Mouse (Mus musculus): Measurements from ENCODE around the gene Siglec1. TPM values are rescaled to one million over a fixed set of nuclear protein-coding genes. Genes with fewer than 3 reads are reported as not detected.

Gene Siglec1
- 0.06 and 0.09 TPM in 2 replicates for polyA plus RNA-seq (2016; fragmentation: Nextera tagmentation; extraction: Ambion mirVana)

DNA sequence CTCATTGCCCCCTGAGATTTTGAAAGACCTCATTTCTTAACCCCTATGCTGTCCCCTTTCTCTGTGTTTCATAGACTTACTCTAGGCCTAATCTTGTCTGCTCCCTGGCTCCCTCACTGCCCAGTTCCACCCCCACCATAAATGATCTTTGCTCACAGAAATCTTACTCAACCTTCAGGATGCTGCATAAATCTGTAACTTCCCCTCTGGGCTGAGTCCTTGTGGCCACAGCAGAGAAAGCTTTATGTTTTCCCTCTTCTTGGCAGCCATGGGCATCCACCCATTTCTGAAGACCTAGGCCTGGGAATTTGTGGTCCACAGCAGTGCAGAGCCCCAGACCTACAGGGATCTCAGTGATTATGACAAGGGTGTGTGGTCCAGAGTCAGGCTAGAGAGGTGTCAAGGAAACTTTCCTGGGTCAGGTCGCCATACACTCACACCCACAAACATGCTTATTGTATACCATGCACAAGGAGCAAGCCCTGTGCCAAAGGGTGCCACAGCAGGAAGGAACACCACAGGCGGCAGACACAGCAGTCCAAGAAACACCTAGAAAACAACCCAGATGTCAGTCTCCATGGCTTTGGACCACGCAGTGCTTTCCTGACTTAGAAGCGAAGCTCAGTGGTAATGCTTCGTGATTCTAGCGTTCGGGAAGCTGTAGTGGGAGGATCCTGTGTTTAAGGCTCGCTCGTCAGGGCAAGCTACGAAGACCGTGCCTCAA, at the start of gene Siglec1:
Gene Siglec1 (minus strand): TSS at position 99 of the 724 bp plus-strand sequence.
- Histone ChIP-seq H3K4me3 (replicated peaks) (no peak within 1 kb of the TSS), H3K27ac (no peak within 1 kb of the TSS), H3K4me2 (no peak within 1 kb of the TSS), H3K4me1 (no peaks in the 10 kb centered on the region), H3K27me3 (no peaks in the 10 kb centered on the region), H3K36me3 (replicated peaks) (no peaks in the 10 kb centered on the region), H3K9me3 (no peaks in the 10 kb centered on the region), H3K9ac (no peak within 1 kb of the TSS)
- WGBS: 84% methylated on average over 11 of the region's 11 CpGs
- ATAC-seq (ENCODE audit: low FRiP score): no peak

DNA sequence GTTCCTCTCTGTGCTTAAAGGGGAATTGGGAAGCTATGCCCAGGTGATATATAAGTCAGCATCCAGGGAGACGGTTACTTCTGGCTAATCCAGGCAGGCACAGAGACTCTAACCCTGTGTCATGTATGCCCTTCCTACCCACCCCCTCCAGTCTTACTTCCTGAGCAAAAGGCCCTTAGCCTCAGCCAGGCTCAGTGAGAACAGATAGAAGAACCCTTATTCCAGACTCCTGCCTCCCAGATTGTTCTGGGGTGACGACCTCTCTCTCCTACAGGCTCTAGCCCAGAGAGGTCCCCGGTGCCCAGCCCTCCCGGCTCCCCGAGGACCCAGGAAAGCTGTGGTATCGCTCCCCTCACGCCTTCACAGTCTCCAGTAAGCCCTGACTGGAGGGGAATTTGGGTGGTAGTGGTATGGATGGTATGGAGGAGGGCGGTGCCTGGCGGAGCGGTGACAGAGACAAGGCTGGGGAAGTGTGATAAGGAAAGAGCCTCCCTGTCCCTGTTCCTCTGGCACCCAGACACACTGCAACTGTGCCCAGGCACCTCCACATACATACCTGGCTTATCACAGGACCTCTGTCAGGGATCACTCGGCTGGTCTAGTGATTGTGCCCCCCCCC, 49.1 kb upstream of the Siglec1 start:
- 89% methylated on average over 11 of the region's 11 CpGs for WGBS
- Histone ChIP-seq H3K27me3 (no peaks in the 10 kb centered on the region), H3K9ac (no peak overlapping the region), H3K4me2 (no peak overlapping the region), H3K36me3 (replicated peaks) (no peaks in the 10 kb centered on the region), H3K4me1 (no peaks in the 10 kb centered on the region), H3K4me3 (replicated peaks) (no peak overlapping the region), H3K27ac (no peak overlapping the region), H3K9me3 (no peaks in the 10 kb centered on the region)
- no peak for ATAC-seq (ENCODE audit: low FRiP score)

DNA sequence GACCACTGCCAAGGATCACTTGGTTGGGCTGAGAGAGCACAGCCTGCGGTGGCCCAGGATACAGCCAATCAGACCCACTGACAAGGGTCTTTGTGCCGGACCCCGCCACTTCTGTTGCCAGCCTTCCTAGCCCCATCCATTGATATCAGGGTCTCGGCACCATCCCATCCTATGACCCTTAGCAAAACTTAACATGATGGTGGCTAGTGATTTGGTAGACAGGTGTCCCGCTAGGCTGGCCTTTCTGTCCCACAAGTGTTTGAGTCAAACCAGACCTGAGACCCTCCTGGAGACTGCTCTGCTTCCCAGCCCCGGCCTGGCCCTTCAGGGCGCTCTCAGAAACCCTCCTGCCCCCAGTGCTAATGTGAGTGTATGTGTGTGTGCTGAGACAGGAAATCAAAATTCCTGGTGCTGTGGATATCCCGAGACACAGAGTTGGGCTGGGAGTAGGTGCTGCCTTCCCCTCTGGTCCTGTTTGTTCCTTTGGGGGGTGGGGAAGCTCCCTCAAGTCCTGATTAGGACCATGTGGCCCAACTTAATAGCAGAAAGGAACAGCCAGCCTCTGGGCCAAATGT, 48.3 kb upstream of the Siglec1 start:
- ATAC-seq (ENCODE audit: low FRiP score): no peak
- Histone ChIP-seq H3K27ac (no peak overlapping the region), H3K4me3 (replicated peaks) (no peak overlapping the region), H3K36me3 (replicated peaks) (no peaks in the 10 kb centered on the region), H3K4me2 (no peak overlapping the region), H3K9ac (no peak overlapping the region), H3K27me3 (no peaks in the 10 kb centered on the region), H3K9me3 (no peaks in the 10 kb centered on the region), H3K4me1 (no peaks in the 10 kb centered on the region)
- WGBS: 85% methylated on average over 8 of the region's 8 CpGs

DNA sequence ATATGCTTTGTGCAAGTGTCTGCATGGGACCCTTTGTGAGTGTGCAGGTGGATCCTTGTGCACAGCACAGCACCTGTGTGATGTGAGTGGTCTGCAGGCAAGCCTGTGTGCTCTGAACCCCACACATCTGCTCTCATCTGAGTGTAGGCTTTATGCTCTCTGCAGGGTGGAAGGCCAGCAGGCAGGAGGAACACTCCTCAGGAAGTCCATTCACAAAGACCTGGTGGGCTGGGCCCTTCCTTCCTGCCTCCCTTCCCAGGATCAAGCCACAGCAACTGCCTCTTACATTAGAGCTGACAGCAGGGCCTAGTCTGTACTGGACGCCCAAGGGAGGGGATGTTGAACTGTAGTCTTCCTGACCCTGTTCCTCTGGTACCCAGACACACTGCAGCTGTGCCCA, 47.8 kb upstream of the Siglec1 start:
- H3K4me1 ChIP-seq: no peaks in the 10 kb centered on the region
- no peak overlapping the region for H3K9ac ChIP-seq
- no peaks in the 10 kb centered on the region for H3K36me3 ChIP-seq (replicated peaks)
- WGBS: 50% methylated on average over 1 of the region's 1 CpGs
- H3K27me3 ChIP-seq: no peaks in the 10 kb centered on the region
- H3K27ac ChIP-seq: no peak overlapping the region
- H3K9me3 ChIP-seq: no peaks in the 10 kb centered on the region
- ATAC-seq (ENCODE audit: low FRiP score): no peak
- H3K4me3 ChIP-seq (replicated peaks): no peak overlapping the region
- H3K4me2 ChIP-seq: no peak overlapping the region

DNA sequence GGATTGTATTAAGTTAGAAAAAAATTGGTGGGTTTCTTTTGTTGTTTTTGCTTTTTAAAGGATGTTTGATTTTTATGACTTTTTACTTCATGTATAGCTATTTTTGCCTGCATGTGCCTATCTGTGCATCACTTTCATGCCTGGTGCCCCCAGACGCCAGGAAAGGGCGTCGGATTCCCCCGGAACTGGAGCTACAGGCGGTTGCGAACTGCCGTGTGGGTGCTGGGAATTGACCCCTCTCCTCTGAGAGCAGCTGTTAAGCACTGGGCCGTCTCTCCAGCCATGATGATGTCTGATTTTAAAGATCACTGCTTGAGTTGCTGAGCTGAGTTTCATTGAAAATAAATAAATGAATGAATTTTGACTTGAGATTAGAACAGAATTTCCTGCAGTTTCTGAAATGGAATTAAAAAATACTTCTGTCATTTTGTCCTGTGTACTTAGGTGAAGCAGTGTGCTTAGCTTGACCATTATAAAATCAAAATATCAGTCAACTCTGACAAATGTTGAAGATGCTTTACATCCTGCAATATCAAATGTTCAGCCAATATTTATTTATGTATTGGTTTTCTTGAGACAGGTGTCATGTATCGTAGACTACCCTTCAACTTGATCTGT, 46.5 kb upstream of the Siglec1 start, which contains the start of gene Gm11037:
Gene Gm11037 (plus strand): TSS at position 568 of the 618 bp plus-strand sequence.
- Histone ChIP-seq H3K9me3 (no peaks in the 10 kb centered on the region), H3K36me3 (replicated peaks) (no peaks in the 10 kb centered on the region), H3K9ac (no peak within 1 kb of the TSS), H3K4me1 (no peaks in the 10 kb centered on the region), H3K27ac (no peak within 1 kb of the TSS), H3K27me3 (0 out of 2 replicates have a peak, but pooled peaks cover 3% of the 10 kb centered on the region), H3K4me2 (no peak within 1 kb of the TSS), H3K4me3 (replicated peaks) (no peak within 1 kb of the TSS)
- 94% methylated on average over 9 of the region's 9 CpGs for WGBS
- ATAC-seq (ENCODE audit: low FRiP score): no peak

DNA sequence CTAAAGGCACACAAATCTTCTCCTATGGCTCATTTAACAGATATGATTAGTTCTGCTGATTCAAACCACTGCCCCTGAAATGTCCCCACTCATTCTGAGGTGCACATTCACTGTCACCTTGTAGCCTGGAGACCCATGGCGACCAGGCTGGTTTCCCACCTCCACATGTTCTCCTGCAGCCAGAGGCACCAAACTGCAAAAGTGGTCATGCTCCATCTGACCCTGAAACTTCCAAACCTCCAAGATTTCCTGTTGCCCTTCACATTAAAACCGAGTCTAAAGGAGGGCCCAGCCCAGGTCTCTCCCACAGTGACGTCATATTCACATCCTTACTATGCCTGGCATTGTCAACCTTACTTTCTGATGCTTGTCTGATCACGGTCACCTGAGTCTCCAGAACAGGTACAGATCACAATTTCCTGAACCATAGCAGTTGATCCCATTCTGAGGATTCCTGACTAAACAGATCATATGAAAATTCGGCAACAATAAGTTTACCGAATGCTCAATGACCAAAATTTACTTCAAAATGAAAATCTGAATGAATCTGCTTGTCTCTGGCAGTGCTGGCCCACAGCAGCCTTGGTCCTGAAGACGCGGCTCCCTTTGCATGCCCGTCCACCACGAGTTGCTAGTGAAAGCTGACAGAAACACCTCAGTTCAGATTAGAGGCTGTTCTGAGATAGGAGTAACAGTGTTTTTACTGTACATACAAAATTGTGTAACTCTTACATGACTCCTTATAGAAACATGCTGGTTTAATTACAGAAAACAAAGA, 45.7 kb upstream of the Siglec1 start:
- H3K4me3 ChIP-seq (replicated peaks): no peak overlapping the region
- ATAC-seq (ENCODE audit: low FRiP score): no peak
- 88% methylated on average over 10 of the region's 10 CpGs for WGBS
- H3K9ac ChIP-seq: no peak overlapping the region
- H3K4me2 ChIP-seq: no peak overlapping the region
- H3K9me3 ChIP-seq: no peaks in the 10 kb centered on the region
- peaks cover 7% of the 10 kb centered on the region for H3K4me1 ChIP-seq
- H3K27me3 ChIP-seq: 0 out of 2 replicates have a peak, but pooled peaks cover 10% of the 10 kb centered on the region
- H3K36me3 ChIP-seq (replicated peaks): no peaks in the 10 kb centered on the region
- H3K27ac ChIP-seq: no peak overlapping the region

DNA sequence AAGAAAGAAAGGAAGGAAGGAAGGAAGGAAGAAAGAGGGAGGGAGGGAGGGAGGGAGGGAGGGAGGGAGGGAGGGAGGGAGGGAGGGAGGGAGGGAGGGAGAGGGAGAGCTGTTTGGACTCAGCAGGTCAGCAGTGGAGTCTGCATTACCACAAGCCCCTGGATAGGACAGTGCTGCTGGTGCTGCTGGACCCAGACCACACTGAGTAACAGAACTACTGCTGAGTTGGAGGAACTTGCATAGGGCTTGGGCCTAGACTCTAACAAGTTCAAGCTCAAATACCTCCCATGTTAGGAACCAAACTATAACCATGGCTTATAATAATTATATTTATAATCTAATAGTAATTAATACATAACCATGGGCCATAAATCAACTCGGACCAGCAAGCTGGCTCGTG, 44.3 kb upstream of the Siglec1 start:
- ATAC-seq (ENCODE audit: low FRiP score): no peak
- Histone ChIP-seq H3K27ac (no peak overlapping the region), H3K4me2 (no peak overlapping the region), H3K36me3 (replicated peaks) (no peaks in the 10 kb centered on the region), H3K9me3 (no peaks in the 10 kb centered on the region), H3K4me3 (replicated peaks) (no peak overlapping the region), H3K9ac (no peak overlapping the region), H3K4me1 (peaks cover 18% of the 10 kb centered on the region), H3K27me3 (0 out of 2 replicates have a peak, but pooled peaks cover 15% of the 10 kb centered on the region)
- WGBS: 94% methylated on average over 2 of the region's 2 CpGs

DNA sequence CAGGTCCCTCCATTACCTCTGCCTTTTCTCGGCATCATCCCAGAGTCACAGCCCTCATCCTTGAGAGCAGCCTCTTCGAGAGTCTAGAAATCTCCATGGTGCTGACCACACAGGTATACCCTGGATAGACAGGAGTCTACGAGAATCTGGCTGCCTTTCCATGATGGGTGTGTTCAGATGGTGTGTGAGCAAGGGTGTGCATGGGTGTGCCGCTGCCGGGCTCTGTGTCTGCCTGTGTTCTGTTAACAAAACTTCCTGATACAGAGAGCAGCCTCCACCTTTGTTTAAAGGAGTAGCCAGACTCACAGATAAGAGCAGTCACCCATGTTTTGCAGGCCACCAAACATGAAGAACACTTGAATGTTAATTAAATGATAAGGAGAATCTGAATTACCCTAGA, 43.3 kb upstream of the Siglec1 start:
- 88% methylated on average over 5 of the region's 5 CpGs for whole genome bisulfite sequencing
- no peak overlapping the region for H3K4me2 ChIP-seq
- no peaks in the 10 kb centered on the region for H3K36me3 ChIP-seq (replicated peaks)
- no peak overlapping the region for H3K9ac ChIP-seq
- no peak overlapping the region for H3K27ac ChIP-seq
- no peak for ATAC-seq (ENCODE audit: low FRiP score)
- no peaks in the 10 kb centered on the region for H3K9me3 ChIP-seq
- H3K4me3 ChIP-seq (replicated peaks): no peak overlapping the region
- H3K27me3 ChIP-seq: 0 out of 2 replicates have a peak, but pooled peaks cover 20% of the 10 kb centered on the region
- peaks cover 18% of the 10 kb centered on the region for H3K4me1 ChIP-seq

DNA sequence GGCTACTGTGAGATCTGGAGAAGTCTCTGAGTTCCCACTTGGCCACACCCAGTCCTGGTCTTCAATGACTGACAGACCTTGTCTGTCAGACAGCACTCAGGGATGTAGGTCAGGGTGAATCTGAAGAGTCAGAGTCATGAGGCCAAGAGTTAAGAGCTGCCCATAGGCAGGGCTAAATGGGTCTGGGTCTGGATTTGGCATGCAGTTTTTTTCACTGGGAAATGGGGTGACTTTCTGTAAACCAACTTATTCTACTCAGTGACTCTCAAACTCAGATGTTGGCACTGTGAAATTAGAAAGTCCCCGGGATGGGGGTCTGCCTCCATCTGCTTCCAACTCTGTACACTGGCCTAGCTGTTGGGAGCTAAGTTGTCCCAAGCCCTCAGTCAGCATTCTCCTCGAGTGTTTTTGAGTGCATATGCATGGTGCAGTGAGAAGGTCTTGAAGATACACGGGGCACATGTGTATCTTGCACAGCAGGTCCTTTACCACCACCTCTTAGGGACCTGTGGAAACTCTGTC, 42.1 kb upstream of the Siglec1 start:
- Histone ChIP-seq H3K4me3 (replicated peaks) (no peak overlapping the region), H3K4me2 (peak overlapping the region; percentile 90; the same call in 1 of the 2 replicates), H3K27ac (no peak overlapping the region), H3K4me1 (peaks cover 18% of the 10 kb centered on the region), H3K9me3 (no peaks in the 10 kb centered on the region), H3K9ac (no peak overlapping the region), H3K36me3 (replicated peaks) (no peaks in the 10 kb centered on the region), H3K27me3 (0 out of 2 replicates have a peak, but pooled peaks cover 20% of the 10 kb centered on the region)
- 79% methylated on average over 3 of the region's 3 CpGs for WGBS
- ATAC-seq (ENCODE audit: low FRiP score): no peak

DNA sequence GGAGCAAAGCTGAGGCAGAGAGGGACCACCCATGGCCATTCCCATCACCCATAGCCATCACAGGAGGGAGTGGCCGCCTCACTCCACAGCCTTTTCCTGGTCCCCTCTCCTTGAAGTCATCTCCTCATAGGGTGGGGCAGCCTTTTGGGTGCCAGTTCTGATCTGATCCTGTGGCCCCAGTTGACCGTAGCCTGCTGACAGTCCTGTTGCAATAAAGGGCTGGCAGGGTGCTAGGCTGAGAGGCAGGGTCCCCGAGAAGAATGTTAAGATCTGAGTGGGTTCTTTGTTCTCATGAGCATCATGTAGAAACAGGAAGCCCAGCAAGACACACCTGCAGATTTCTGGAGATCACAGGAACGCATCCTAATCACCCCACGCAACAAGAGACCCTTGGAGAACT, 41.6 kb upstream of the Siglec1 start:
- peak overlapping the region; percentile 90 for H3K4me2 ChIP-seq
- no peak overlapping the region for H3K9ac ChIP-seq
- peaks cover 18% of the 10 kb centered on the region for H3K4me1 ChIP-seq
- H3K27ac ChIP-seq: no peak overlapping the region
- ATAC-seq (ENCODE audit: low FRiP score): no peak
- WGBS: 95% methylated on average over 5 of the region's 5 CpGs
- H3K36me3 ChIP-seq (replicated peaks): no peaks in the 10 kb centered on the region
- H3K4me3 ChIP-seq (replicated peaks): no peak overlapping the region
- 0 out of 2 replicates have a peak, but pooled peaks cover 20% of the 10 kb centered on the region for H3K27me3 ChIP-seq
- no peaks in the 10 kb centered on the region for H3K9me3 ChIP-seq

DNA sequence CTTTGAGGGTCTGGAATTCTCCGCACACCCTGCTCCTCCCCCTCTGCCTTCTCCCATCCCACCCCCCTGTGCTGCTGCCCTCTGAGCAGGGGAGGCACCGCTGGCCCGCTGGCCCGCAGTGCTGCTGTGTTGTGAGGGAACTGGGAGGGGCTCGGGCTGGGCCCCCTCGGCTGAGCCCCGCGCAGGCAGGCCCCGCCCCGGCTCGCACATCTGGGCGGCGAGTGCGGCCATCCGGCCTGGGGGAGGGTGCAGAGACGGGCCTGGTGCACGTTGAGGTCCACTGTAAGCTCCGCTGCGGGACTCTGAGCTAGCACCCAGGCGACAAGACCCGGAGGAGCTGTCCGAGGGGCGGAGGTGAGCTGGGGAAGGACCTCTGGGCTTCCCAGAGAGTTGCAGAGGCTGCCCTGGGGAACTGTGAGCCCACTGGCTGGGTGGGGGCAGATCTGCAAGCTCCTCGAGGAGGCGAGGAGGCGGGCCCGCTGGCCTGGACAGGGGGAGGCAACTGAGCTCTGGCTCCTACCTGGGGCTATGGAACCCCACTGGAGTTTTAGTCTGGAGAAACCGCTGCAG, 40.7 kb upstream of the Siglec1 start, which contains the start of gene Hspa12b:
Gene Hspa12b (plus strand): TSS at position 120 of the 570 bp plus-strand sequence.
- peak; percentile 89 for ATAC-seq (ENCODE audit: low FRiP score)
- H3K9me3 ChIP-seq: no peaks in the 10 kb centered on the region
- H3K4me3 ChIP-seq (replicated peaks): peak within 1 kb of the TSS; percentile 45
- peak within 1 kb of the TSS; percentile 90 for H3K4me2 ChIP-seq
- H3K36me3 ChIP-seq (replicated peaks): no peaks in the 10 kb centered on the region
- peak within 1 kb of the TSS; percentile 3; the same call in 1 of the 2 replicates for H3K27ac ChIP-seq
- peaks cover 18% of the 10 kb centered on the region for H3K4me1 ChIP-seq
- WGBS: 2% methylated on average over 28 of the region's 28 CpGs
- H3K27me3 ChIP-seq: 0 out of 2 replicates have a peak, but pooled peaks cover 20% of the 10 kb centered on the region
- peak within 1 kb of the TSS; percentile 70 for H3K9ac ChIP-seq
